Mouse (Mus musculus) R1 (cell line): Measurements from ENCODE around the gene Uvrag.
A peak's percentile ranks its signal among the peaks of the same experiment; 100 is the strongest.

ENCODE experiments used
- DNase-seq: peaks from one replicate; pipeline ENCODE4 v3.0.0-alpha.2; 2018; ENCODE audit warnings: low read depth, low spot score

Gene Uvrag

DNA sequence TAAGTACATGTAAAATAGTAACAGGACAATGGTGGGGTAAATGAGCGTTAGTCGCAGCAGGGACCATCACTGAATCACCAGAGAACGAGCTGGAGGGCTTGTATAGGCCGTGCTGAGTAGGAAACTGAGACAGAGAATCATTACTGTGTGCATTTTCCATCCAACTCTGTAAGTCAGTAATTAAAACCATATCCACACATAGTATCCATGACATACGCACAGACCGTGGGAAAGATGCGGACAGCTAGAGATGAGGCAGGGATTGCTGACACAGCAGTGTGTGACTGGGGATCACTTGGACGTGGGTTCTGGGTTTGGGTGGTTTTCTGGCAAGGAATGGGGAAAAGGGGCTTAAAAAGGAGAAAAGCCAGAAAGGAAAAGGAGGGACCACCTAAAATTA lies 81.0 kb downstream of the Uvrag start:
- no peak for DNase-seq

DNA sequence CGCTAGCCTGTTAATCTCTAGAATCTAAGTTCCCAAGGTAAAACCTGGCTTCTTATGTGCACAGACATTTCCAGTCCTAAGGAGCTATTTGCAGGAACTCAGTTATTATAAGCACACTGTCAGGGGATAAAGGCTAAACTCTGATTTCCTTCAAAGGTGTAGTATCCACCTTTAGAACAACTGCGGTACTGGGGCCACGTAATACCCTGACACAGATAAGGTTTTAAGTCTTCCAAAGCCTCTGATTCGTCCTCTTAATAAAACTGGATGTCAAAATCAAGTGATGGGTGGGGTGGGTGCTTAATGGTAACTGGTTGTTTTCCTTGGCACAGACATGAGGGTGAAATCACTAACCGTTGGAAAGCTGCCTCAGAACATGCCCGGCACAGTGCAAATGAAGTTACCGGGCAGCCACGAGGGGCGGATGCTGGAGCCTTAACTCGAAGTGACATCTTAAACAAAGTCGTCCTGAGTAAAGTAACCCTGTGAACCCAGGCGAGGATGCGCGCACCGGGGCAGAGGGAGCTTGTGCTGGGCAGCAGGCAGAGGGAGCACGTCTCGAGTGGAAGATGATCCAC lies 83.8 kb downstream of the Uvrag start:
- no peak for DNase-seq

DNA sequence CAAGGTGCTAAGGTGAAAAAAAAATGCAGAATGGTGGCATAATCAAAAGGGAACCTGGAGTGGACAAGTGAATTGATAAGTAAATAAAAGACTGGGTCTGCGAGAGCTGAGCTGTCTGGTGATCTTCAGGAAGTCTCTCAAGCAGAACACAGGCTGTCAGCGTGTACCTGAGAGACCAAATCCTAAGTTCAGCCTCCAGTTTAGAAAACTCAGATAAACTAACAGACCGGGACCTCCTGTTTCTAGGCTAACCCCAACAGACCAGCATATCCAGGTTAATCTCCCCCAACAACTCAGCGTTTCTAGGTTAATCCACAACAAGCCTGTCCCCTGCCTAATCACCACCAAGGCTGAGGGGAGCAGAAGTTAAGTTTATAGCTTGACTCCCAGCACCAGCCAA lies 87.3 kb downstream of the Uvrag start:
- no peak for DNase-seq

DNA sequence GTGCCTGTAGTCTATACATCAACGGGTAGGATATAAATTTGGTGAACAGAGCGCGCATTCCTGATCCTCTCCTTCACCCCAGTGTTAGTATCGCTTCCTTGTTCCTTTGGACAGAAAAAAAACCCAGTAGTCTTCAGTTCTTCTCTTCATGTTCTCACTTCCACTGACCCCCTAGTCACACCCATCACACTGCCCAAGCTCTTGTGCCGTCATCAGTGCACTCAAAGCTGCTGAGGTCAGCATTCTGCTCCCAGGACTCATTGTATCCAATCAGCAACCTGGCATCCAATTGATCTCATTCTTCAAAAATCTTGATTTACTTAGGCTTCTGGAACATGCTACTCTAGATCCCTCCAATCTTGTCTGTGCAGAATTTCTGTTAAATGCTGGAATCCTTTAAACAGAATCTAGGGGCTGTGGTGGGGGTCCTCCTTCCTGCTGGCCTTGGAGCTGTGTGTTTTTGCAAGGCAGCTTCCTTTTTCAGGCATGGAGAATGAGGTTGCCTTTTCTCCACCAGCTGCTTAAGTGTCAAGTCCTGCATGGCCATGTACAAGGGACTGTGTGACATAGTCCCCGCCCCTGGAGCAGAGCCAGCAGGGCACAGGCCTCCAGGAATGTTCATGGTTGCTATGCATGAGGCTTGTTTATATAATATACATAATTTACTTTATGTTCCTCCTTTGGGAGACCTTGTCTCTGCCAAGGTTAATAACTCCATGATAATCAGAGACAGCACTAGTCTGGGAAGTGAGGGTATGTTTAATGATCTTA lies 88.3 kb downstream of the Uvrag start:
- no peak for DNase-seq

DNA sequence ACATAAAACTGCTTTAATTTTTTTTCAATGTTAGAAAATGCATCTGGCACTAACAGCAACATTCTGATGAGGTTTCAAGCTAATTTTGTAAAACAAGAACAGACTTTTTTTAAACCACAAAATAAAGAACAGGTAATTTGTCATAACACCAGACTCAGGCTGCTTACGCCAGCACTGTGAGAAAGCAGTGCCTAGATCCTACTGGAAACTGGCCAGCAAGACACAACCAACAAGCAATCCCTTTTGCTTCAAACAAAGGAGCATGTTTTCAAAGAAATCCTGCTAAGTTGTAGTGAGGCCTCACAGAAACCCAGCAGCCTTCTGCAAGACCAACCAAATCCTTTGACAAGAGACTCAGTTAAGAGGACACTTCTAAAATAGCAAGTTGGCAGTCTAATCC lies 90.1 kb downstream of the Uvrag start:
- no peak for DNase-seq

DNA sequence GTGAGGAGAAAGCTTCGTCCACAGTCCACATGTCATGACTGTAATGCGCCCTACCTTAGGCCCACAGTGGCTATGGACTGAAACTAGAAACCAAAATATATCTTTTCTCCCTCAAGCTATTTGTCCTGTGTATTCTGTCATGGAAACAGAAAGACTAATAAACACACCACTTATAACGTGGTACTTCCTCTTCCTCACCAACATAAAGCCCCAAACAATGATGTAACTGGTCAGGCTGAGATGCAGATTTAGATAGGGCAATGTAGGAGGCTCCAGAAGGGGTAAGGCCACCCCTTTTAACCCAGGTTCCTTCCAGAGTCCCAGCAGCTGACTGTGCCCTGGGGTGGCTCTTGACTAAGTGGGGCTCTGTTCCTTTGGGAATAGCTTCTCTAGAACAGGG lies 91.0 kb downstream of the Uvrag start:
- DNase-seq: no peak

DNA sequence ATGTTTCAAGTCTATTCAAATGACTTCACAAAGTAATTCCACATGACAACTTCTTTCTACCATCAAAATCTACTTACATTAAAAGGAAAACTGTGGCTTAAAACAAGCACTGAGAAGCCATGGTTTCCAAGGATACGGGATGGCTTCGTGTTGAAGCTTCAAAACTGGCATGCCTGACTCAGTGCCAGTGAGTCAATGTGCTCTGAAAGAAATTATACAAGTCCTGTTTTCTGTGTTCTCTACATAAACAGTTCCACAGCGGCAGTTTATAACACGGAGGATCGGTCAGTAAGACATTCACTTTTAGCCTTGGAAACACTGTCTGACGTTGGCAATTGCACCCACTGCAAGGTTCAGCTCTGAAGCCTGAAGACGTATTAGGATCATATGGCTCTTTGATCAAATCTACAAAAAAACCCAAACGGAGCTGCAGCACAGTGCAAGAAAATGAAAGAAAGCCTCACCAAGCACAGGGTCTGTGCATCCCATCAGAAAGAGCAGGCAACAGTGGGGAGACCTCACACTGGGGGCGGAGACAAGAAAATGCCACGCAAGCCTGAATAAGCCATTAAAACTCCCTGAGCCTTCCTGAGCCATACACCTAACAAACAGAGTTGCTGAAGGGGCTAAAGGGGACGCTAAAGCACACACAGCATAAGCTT lies 94.3 kb downstream of the Uvrag start:
- DNase-seq: no peak

DNA sequence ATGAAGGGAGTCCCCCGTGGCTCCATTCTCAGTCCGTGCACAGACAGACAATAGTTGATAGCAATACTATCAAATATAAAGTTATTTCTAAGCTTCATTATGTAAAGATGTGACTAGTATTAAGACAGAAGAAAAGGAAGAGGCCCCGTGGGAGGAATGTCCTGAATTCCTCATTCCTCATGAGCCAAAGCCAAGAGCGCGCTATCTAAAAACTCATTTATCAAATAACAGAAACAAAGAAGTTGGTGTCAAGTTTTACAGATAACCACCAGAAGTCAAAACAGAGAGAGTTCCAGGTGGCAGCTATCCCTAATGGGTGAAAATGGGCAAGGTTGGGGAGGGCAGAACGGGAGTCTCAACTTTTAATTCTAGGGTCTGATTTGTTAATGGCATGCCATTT lies 95.4 kb downstream of the Uvrag start:
- no peak for DNase-seq

DNA sequence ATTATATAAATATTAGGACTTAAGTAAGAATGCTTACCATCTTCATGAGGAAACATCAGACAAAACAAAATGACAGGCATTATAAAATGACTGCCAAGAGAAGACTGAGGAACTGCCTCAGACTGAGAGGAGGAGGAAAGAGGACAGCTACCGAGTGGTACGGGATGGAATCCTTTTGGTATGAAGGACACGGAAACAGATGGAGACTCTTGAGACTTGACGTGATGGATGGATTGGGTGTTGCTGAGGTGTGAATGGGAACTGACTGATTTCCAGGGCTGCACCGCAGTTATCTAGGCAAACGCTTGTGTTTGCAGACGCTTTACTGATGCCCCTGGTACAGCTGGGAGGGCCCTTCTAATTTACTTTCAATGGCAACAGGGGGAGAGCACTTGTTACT lies 97.0 kb downstream of the Uvrag start:
- no peak for DNase-seq

DNA sequence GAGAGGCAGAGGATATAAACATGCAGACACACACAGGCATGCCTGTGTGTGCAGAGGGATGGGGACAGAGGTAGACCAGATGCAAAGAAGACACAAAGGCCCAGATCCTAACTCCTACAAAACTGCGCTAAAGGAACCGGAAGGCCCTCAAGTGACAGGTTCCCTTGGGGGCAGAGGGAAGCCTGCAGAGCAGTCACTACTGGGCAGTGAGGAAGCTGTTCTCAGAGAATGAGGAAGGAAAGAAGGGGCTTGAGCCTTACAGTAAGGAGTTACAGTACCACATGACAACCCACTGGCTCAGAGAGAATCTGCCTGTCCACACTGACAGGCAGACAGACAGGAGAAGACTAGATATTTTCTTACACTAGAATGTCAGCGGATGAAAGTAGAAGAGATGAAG lies 97.6 kb downstream of the Uvrag start:
- no peak for DNase-seq

DNA sequence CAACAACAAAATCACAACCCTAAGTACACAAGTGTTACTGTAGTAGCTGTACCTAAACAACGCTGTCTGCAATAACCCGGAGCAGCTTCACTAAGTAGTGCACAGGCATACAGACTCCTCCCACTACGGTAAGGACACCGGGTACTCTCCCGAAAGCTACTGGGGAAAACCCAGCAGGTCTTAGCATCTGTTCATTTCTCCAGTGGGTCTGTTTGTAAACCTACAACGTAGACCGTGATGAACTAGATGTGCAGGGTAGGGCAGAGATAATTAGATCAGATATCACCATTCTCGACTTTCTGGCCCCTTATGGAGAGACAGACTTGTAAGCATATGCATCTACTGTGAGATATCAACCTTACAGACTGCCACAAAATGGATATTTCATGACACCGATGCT lies 99.1 kb downstream of the Uvrag start:
- DNase-seq: no peak

DNA sequence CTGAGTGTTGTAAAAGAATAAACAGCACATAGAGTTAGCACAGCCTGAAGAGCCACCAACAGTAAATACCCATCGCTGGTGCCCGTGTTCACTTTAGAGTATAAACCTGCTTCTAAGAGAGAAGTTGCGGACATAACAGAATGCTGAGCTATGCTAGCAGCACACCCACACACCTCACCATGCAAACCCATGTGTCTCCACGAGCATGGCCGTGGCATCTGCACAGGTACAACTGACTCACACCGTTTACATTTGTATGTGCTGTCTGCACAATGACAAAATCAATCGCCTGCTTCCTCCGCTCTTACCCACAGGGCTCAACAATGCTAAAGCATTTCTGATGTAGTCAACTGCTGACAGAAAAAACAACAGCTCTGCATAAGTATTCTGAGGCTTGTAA lies 101.0 kb downstream of the Uvrag start:
- DNase-seq: no peak

DNA sequence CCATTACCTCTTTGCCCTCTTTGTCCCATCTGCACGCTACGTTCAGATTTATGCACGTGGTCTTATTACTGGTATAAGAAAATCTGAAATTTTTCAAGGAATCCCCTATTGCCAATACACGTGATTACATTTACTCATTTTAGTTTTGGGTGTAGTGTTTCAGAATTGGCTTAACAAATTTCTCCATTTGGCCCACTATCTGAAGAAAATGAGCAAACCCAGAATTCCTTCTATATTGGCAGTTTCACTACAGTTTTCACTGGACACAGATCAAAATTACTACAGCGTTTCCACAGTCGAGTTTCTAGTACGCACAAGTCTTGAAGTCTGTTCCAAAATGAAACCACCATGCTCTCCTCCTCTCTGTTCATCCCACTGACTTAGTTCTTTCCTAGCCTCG lies 104.7 kb downstream of the Uvrag start:
- DNase-seq: no peak

DNA sequence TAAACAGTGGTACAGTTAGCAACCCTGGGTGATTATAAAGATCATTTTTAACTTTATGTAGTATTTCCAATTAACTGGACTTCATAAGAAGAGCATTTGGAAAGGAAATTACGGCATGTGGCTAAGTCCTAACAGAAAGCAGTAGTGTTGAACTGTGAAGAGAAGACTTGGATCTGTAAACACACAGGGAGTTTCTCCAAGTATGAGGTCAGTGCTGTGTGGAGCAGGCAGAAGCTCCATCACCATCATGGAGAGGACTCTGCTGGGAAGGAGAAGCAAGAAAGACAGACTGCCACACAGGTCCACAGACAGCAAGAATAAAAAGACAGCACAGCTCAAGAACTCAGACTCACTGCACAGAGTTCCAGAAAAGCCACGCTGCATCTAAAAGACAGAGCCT lies 106.0 kb downstream of the Uvrag start:
- no peak for DNase-seq

DNA sequence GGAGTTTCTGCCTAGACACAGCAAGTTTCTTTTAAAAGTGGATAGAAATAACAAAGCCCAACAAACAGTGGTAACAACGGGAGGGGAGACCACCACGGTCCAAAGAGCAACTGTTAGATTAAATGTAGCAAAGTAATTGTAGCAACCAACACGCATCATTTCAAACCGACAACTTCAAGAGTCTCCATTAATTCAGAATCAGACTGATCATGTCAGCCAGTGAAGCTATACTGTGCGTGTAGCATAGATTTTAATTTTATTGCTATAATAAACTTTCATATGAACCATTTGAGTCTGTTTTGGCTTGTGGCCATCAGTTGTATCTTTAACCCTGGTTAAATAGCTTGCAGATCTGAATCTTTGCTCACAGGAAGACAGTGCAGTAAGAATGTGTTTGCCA lies 107.1 kb downstream of the Uvrag start:
- no peak for DNase-seq

DNA sequence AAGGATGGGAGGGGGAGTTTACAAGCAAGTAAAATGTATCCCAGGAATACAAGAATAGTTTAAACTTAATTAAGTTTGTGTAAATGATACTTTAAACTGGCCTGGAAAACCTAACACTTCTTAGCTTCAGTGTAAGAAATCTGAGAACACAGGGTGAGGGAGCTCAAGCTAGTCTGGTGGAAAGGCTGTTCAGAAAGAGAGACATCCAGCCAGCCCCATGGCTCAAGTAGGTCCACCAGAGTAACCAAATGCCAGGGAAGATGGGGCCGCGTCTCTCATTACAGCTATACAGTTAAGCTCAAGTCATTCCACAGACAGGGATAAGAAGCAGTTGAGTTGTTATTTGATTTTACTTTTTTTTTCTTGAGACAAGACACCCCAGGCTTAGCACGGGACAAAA lies 107.6 kb downstream of the Uvrag start:
- no peak for DNase-seq

DNA sequence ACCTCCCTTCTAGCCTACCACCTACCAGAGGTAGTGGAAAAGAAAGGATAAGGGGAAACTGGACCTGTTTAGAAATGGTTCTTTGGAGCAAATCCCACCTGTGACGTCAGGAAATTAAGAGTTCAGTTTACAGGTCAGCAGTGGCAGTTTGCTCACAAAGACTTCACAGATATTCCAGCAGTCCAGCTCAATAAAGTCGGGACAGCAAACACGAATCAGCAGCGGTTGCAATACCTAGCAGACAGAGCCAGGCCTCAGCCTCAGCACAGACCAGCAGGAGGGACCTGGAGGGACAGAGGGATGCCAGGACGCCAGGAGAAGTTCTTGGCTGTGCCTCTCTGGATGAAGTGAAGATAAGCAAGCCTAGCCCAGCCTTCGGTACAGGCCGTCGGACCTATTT lies 108.9 kb downstream of the Uvrag start:
- no peak for DNase-seq

DNA sequence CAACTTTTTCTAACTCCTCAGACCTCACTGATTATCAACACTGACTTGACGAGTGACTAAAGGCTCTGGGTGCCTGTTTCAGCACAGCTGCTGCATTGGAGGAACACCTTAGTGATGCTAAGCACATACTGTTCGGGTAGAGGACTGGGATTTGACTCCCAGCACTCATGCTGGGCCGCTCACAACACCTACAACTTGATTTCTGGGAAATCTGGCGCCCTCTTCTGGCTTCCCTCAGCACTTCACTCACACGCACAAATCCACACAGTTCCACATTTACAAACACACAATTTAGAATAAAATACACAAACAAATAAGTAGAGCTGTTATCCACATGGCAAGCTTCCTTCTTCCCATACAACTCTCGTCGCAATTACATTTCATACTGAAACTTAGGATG lies 112.8 kb downstream of the Uvrag start:
- DNase-seq: peak; percentile 48

DNA sequence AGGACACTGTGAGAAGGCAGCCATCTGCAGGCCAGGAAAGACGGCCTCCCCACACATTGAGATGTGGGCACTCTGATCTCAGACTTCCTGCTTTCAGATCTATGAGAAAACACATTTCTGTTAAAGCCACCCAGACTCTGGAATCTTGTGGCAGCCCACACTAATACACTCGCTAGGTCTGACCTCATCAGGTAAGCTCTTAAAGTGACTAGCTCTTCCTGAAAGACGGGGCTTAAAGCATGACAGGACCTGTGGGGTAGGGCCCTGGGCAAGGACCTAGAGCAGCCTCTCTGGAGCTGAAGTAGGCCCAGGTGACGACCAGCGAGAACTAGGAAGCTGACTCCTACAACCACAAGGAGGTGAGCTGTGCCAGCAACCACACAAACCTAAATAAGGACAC lies 113.8 kb downstream of the Uvrag start:
- no peak for DNase-seq

DNA sequence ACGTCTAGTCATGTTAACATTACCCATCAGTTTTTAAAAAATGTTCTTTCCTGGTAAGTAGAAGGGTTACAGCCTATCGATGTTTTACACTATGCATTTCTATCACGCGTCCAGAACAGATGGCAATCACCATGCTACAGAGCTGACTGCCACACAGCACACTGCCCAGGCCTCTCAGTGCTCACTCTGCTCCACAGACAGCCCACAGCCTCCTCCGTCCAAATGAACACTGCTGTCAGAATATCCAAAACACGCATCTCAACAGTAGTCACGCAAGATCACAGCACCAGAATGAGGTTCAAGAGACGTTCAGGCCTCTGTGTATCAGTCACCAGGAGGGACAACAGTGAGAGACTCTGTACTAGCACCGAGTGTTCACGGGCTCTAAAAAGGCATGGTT lies 115.0 kb downstream of the Uvrag start:
- no peak for DNase-seq

DNA sequence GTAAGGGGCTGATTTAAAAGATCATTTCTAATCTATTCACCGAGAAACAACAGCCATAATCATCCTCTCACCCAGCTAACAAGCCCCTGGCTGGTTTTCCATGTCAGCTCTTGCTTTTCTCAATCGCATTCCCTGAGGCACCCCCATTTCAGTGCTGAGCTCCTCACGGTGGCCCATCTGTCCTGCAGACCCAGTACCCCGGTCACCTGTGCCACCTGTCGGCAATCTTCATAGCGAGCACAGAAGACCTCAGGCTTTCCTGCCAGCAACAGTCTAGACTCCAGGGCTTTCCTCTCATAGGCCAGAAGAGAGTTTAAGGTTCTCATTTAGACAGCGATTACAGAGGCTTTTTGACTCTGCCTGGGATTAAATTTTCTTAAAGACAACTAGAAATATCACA lies 115.7 kb downstream of the Uvrag start:
- no peak for DNase-seq

DNA sequence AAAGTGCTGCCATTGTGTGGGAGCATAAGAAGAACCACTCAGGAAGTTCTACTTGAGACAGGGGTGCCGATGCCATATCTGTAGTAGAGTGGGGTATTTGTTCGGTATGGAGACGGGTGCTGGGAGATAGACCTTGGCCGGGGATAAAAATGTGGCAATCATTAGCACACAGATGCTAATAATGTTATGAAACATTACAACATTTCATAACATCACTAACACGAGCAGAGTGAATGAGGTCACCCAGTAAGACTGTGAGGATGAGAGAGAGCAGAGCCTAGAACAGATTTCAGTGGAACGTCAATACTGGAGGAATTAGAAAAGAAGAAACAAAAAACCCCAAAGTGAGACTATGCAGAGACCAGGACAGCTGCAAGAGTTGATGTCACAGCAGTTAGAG lies 116.2 kb downstream of the Uvrag start:
- no peak for DNase-seq

DNA sequence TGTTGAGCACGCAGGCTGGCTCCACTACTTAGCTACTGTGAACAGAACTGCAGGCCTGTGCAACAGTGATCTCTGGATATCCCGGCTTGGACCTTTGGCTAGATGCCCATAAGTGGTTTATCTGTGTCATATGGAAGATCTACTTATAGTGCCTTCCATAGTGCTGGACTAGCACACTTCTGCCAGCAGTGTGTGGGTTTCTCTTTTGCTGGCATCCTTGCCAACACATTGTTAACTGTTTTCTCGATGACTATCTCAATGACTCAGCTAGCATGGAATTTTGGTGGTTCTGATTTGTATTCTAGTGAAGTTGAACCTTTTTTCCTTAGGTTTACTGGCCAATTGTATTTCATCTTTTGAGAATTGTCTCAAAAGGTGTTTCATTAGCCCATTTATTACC lies 117.0 kb downstream of the Uvrag start:
- no peak for DNase-seq
